Mouse (Mus musculus) skeletal muscle tissue, adult 2 months (tissue): ENCODE measurements at regions not wholly inside any gene's neighbourhood (a gene's known extent, or its start where the extent isn't known, plus 50 kb on each side); places are given as distances from the start of the nearest gene placed in this dataset.
"Not testable (repeated sequence)": the region's sequence is repeated elsewhere in the genome, so short reads cannot be mapped to it uniquely, and the experiment has no call there.

ENCODE experiments used
- DNase-seq: peaks from one replicate; pipeline ENCODE4 v3.0.0-alpha.2; 2012; ENCODE audit warnings: low read depth, low spot score

- DNase-seq, result no peak
These were observed 1878.9 kb upstream of the Flrt2 start for GRCm38 (mm10) chr12:93812963-93813733.

GRCm38 (mm10) chr12:93850944-93851520, 1841.0 kb upstream of the Flrt2 start:
- no peak for DNase-seq

- no peak for DNase-seq
These were observed 1840.4 kb upstream of the Flrt2 start for GRCm38 (mm10) chr12:93851660-93852059.

- no peak for DNase-seq
These were observed 1806.1 kb upstream of the Flrt2 start for GRCm38 (mm10) chr12:93885946-93886345.

GRCm38 (mm10) chr12:93890109-93890508, 1801.9 kb upstream of the Flrt2 start:
- DNase-seq, result no peak

GRCm38 (mm10) chr12:93928541-93929238, 1763.3 kb upstream of the Flrt2 start:
- DNase-seq, result not testable (repeated sequence)

- not testable (repeated sequence) for DNase-seq
These were observed 1762.8 kb upstream of the Flrt2 start for GRCm38 (mm10) chr12:93929239-93929563.

GRCm38 (mm10) chr12:93930242-93930641, 1761.8 kb upstream of the Flrt2 start:
- DNase-seq, result not testable (repeated sequence)

GRCm38 (mm10) chr12:93960869-93961268, 1731.2 kb upstream of the Flrt2 start:
- DNase-seq, result no peak

GRCm38 (mm10) chr12:93981307-93981706, 1710.7 kb upstream of the Flrt2 start:
- DNase-seq, result no peak

GRCm38 (mm10) chr12:93991531-93991930, 1700.5 kb upstream of the Flrt2 start:
- no peak for DNase-seq

- no peak for DNase-seq
These were observed 1698.2 kb upstream of the Flrt2 start for GRCm38 (mm10) chr12:93993875-93994274.

- DNase-seq, result no peak
These were observed 1676.1 kb upstream of the Flrt2 start for GRCm38 (mm10) chr12:94015946-94016345.

- DNase-seq, result no peak
These were observed 1660.7 kb upstream of the Flrt2 start for GRCm38 (mm10) chr12:94031364-94031763.

- DNase-seq, result no peak
These were observed 1644.1 kb upstream of the Flrt2 start for GRCm38 (mm10) chr12:94047972-94048371.

- no peak for DNase-seq
These were observed 1634.3 kb upstream of the Flrt2 start for GRCm38 (mm10) chr12:94057767-94058166.

GRCm38 (mm10) chr12:94059641-94060040, 1632.4 kb upstream of the Flrt2 start:
- DNase-seq, result no peak

GRCm38 (mm10) chr12:94060336-94060735, 1631.7 kb upstream of the Flrt2 start:
- no peak for DNase-seq

GRCm38 (mm10) chr12:94066444-94067152, 1625.4 kb upstream of the Flrt2 start:
- DNase-seq, result no peak

GRCm38 (mm10) chr12:94070940-94071505, 1621.0 kb upstream of the Flrt2 start:
- no peak for DNase-seq

- no peak for DNase-seq
These were observed 1586.4 kb upstream of the Flrt2 start for GRCm38 (mm10) chr12:94105582-94106162.
